Mouse (Mus musculus): Measurements from ENCODE around the gene Zfp628. TPM values are rescaled to one million over a fixed set of nuclear protein-coding genes. Genes with fewer than 3 reads are reported as not detected.

Zfp628 gene
- total RNA-seq, 4 experiments from 2014 or later: 13.0 to 15.3 (median 13.9) TPM

DNA sequence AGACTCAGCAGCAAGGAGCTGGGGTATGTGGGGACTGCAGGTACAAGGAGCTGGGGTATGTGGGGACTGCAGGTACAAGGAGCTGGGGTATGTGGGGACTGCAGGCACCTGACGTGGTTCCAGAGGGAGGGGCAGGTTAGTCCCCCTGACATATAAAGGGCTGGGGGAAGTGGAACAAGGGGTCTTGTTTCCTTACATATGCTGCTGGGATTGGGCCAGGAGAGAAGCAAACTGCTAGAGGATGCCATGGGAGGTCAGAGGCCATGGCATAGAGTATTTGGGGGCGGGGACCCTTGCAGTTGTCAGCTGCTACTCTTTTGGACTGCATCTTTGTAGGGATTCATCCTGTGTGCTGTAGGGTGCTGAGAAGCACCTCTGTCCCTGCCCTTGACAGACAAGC is 2.5 kb downstream of the Zfp628 start:
- no peak for DNase-seq (ENCODE audit: low spot score in 2 of 2)

DNA sequence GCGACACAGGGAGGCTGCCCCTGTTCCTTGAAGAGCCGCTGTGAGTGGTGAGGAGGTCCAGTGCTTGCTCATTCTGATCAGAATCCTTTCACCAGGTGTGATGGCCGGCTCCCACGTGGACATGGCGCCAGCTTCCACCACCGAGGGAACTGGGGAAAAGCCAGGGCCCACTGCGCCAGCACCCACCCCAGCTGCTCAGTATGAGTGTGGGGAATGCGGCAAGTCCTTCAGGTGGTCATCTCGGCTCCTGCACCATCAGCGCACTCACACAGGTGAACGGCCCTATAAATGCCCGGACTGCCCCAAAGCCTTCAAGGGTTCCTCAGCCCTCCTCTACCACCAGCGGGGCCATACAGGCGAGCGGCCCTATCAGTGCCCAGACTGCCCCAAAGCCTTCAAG is 3.7 kb downstream of the Zfp628 start:
- DNase-seq (ENCODE audit: low spot score in 2 of 2): no peak

GRCm38 (mm10) chr7:4919096-4919495 is 4.1 kb downstream of the Zfp628 start:
- no peak for DNase-seq (ENCODE audit: low spot score in 2 of 2)

GRCm38 (mm10) chr7:4919971-4920370 is 5.0 kb downstream of the Zfp628 start:
- DNase-seq (ENCODE audit: low spot score in 2 of 2): no peak

- DNase-seq (ENCODE audit: low spot score in 2 of 2): no peak
Measured at GRCm38 (mm10) chr7:4920496-4920895, 5.5 kb downstream of the Zfp628 start.

- DNase-seq (ENCODE audit: low spot score in 2 of 2): no peak
Measured at GRCm38 (mm10) chr7:4920976-4921823, 6.2 kb downstream of the Zfp628 start.

DNA sequence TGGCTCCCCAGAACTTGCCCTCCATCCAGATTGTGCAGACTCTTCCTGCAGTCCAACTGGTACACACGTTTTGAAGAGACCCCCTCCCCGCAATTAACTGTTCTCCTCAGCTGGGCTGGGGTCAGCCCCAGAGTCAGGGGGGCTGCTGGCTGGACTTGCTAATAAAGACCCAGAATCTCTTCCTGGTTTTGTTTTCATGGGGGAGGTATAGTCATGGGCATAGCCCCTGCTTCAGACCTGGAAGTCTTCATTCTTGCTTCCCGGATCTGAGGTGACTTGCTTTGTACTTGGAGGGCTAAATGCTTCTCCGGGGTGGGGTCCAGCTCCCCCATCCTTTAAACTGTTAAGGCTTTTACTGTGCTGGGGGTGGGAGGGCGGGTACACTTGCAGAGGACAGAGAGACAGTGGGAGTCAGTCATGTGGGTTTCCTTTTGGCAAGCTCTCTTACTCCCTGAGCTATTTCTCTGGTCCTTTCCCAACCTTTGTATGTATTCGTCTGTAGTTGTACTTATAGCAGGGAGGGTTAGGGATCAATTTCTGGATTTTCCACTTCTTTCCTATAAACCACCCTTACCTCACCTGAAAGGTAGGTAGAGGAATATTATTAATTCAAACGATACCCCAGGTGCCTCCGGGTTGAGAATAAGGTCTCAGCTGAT is 6.9 kb downstream of the Zfp628 start, which contains the start of gene Nat14:
Gene Nat14 (plus strand): TSS at position 205 of the 659 bp plus-strand sequence.
- no peak for DNase-seq (ENCODE audit: low spot score in 2 of 2)

DNA sequence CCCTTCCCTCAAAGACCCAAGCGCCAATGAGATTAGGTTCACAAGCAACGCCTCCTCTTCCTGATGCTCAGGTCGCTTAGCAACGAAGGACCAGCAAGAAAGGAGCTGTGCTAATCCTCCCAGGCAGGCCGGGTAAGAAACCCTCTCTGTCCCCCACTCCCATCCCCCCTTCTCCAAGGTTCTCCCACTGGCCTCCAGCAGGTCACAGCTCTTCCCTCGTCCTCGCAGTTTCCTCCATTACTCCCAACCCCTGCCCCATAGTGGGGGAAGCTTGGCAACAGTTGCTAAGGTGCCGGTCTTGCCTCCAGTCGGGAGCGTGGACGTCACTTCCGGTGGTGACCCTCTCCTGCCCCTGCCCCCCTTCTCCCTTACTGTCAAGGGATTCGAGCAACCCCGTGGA is 7.5 kb downstream of the Zfp628 start:
- DNase-seq (ENCODE audit: low spot score in 2 of 2): peak; percentile 89 to 92

- peak; percentile 74 to 79 for DNase-seq (ENCODE audit: low spot score in 2 of 2)
Measured at GRCm38 (mm10) chr7:4922931-4923565, 8.0 kb downstream of the Zfp628 start.

GRCm38 (mm10) chr7:4923586-4924364 is 8.8 kb downstream of the Zfp628 start:
- peak in 1 of 2 experiments; percentile 60 for DNase-seq (ENCODE audit: low spot score in 2 of 2)

GRCm38 (mm10) chr7:4924483-4924882 is 9.5 kb downstream of the Zfp628 start:
- no peak for DNase-seq (ENCODE audit: low spot score in 2 of 2)

DNA sequence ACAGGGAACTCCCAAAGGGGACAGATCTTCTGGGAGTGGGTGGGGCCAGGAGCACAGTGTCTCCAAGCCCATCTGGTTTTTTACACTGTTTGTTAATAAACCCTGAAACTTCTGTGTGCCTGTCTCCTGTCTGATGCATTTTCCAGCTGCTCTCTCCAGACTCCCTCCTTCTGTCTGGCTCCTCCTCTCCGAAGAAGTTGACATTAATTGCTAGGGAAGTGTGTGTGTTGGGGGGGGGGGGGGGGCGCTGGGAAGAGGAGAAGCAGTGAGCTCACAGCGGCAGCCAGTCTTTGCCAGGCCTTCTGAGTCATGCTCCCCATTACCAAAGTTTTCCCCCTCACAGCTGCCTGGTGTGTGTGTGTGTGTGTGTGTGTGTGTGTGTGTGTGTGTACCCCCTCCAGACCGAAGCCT is 9.9 kb downstream of the Zfp628 start:
- no peak for DNase-seq (ENCODE audit: low spot score in 2 of 2)

GRCm38 (mm10) chr7:4925441-4926381 is 10.7 kb downstream of the Zfp628 start, which contains the start of gene Ssc5d:
TSS of gene Ssc5d (plus strand) at chr7:4925785.
- no peak for DNase-seq (ENCODE audit: low spot score in 2 of 2)

DNA sequence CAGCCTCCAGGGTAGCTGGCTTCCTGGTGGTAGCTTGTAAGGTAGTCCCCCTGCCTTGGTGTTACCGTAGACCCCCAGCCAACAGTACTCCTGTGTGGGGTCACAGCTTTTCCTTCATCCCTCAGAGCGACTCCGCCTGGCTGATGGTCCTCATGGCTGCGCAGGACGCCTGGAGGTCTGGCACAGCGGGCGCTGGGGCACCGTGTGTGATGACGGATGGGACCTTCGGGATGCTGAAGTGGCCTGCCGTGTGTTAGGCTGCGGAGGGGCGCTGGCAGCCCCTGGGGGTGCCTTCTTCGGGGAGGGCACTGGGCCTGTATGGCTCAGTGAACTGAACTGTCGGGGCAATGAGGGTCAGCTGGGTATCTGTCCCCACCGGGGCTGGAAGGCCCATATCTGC is 11.8 kb downstream of the Zfp628 start:
- no peak for DNase-seq (ENCODE audit: low spot score in 2 of 2)

GRCm38 (mm10) chr7:4927711-4928110 is 12.7 kb downstream of the Zfp628 start:
- DNase-seq (ENCODE audit: low spot score in 2 of 2): no peak

DNA sequence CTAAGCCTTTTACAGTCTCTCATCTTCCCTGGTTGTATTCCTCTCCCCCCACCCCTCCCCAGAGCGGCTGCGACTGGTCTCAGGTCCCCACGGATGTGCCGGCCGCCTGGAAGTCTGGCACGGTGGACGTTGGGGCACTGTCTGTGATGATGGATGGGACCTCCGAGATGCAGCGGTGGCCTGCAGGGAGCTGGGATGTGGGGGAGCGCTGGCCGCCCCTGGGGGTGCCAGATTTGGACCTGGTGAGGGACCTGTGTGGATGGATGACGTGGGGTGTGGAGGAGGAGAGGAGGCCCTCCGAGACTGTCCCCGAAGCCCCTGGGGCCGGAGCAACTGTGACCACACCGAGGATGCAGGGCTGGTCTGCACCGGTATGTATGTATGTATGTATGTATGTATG is 13.3 kb downstream of the Zfp628 start:
- no peak for DNase-seq (ENCODE audit: low spot score in 2 of 2)

DNA sequence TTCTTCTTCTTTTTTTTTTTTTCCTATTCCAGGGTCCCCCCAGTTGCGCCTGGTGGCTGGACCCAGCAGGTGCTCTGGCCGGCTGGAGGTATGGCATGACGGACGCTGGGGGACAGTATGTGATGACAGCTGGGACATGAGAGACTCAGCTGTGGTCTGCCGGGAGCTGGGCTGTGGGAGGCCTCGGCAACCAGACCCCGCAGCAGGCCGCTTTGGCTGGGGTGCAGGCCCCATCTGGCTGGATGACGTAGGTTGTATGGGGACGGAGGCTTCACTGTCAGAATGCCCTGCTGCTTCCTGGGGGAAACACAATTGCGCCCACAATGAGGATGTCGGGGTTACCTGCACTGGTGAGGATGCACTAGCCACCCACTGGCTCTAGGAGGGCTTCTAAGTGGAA is 18.1 kb downstream of the Zfp628 start:
- no peak for DNase-seq (ENCODE audit: low spot score in 2 of 2)

DNA sequence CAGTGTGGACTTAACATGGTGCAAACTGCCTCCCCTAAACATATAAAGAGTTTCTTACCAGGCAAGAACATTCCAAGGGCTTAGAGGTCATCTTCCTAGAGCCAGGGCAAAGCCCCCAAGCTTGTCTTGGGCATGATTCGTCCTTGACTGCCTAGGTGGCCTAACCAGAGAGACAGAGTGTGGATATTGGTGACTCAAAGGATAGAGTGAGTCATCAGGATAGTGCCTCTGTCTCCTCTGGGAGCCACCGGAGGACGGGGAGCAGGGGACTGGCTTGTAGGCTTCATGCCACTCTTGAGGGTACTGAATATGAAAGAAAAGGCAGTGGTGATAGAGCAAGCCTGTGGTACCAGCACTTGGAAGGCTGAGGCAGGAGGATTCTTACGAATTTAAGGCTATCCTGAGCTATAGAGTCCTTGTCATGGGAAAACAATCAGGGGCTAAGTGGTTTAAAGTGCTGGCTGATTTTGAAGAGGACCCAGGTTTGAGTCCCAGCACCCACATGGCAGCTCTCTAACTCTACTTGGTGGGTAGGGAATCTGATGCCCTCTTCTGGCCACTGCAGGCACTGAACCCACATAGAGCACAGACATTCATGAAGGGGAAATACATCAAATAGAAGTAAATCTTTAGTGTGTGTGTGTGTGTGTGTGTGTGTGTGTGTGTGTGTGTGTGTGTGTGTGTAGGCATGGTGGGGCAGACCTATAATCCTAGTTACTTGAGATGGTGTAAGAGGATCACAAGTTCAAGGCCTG is 19.3 kb downstream of the Zfp628 start:
- DNase-seq (ENCODE audit: low spot score in 2 of 2): no peak

DNA sequence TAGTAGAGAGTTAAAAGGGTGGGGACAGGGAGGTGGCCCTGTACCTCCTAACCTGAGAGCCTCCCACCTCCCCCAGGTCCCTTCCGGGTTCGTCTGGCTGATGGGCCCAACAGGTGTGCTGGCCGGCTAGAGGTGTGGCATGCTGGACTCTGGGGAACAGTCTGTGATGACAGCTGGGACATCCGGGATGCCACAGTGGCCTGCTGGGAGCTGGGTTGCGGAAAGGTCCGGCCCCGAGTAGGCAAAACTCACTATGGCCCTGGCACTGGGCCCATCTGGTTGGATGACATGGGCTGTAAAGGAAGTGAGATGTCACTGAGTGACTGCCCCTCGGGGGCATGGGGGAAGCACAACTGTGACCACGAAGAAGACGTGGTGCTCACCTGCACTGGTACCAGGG is 21.8 kb downstream of the Zfp628 start:
- no peak for DNase-seq (ENCODE audit: low spot score in 2 of 2)

DNA sequence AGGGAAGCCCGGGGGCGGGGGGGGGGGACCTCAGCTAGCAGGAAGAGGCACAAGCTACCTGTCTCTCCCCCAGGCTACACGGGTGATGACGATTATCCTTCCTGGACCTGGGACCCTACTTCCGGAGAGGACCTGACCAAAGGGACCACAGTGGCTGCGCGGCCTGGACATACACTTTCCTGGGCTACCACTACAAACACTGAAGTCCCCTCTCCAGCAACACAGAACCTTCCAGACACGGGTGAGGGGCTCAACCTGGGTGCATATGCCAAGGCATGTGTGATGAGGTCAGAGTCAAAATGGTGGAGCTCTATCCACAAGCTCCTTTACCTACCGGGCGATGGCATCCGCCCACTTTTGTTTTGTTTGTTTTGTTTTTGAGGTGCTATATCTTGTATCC is 22.4 kb downstream of the Zfp628 start:
- no peak for DNase-seq (ENCODE audit: low spot score in 2 of 2)

All from layer of hippocampus, adult 8-10 months (tissue).